Mouse (Mus musculus): ENCODE data around the gene Alms1.

Alms1 gene

GRCm38 (mm10) chr6:85709607-85710006 is 122.3 kb downstream of the Alms1 start:
- in situ Hi-C loops (cut with MboI, MseI): loop anchor here (5.0 kb wide), 1 partner anchor 58 kb away; the partner anchor contains the start of gene Nat8f3

GRCm38 (mm10) chr6:85713105-85713504 is 125.8 kb downstream of the Alms1 start, which contains the start of gene Nat8f7:
TSS of gene Nat8f7 (minus strand) at chr6:85713205.
- in situ Hi-C loops (cut with MboI, MseI): loop anchor here (5.0 kb wide), 1 partner anchor 54 kb away; the partner anchor contains the start of gene Nat8f3
